Mouse (Mus musculus): Measurements from ENCODE around the gene 1810010D01Rik.

DNA sequence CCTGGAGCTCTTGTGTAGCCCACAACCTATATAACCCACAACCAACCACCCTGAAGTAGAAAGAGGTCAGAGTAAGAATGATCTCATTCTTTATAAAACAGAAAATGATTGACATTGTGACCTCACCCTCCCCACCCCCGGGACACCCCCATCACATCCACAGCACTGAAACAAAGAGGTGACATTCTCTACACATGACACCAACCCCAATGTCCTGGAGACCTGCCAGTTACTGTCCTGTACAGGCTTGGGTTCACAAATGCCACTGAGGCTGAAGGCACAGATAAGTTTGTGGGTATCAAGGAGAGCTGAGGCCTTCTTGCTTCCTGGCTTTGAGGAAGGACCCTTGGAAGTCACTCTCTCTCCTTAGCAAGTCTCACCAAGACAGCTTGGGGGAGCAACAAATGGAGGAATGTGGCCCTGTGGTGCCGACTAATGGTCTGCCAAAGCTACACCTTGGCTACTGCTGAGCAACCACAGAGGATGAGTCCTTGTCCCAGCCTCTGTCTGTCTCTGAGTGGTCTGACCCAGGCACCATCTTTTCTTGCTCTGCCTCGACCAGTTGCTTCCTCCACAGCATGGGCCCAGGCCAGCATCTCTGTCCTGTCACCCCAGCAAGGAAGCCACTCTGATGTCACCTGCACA lies 46.2 kb upstream of the 1810010D01Rik start:
- no peak for TF ChIP-seq POLR2A (IDR thresholded peaks at IDR 0.05; ENCODE audit: control insufficient read depth, extremely low read depth, insufficient read depth, low read length, poor library complexity)
- no peak for TF ChIP-seq CTCF (IDR thresholded peaks at IDR 0.05; ENCODE audit: borderline replicate concordance, control insufficient read depth, extremely low read depth, insufficient read depth, low read length, poor library complexity)

Measured in thymus, adult 2 months (tissue).